Mouse (Mus musculus): ENCODE data around the gene Nrg3. TPM values are rescaled to one million over a fixed set of nuclear protein-coding genes. Genes with fewer than 3 reads are reported as not detected.
"Not testable (repeated sequence)": the region's sequence is repeated elsewhere in the genome, so short reads cannot be mapped to it uniquely, and the experiment has no call there.

Gene Nrg3
- total RNA-seq, 2 experiments from 2014 or later, result not detected

DNA sequence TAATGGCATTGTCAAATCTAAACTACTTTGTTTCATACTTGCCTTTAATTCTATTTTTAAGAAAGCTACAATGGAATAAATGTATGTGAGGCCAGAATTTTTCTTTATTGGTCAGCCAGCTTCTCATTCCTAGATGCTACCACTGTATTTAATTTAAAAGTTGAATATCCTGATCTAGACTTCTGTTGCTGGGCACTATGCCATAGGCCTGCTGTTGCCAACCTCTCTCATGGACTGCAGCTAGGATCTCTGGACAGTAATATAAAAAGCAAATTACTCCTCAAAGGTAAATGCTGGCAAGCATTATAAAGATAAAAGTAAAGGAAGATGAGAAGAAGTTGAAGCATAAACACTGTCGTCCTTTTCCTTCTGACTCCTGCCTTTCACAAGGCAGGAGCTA, 217.5 kb downstream of the Nrg3 start:
- intact Hi-C loops (cut with DNase I; ENCODE audit: low total_unique reads), result no loop called here
- DNase-seq, result no peak

DNA sequence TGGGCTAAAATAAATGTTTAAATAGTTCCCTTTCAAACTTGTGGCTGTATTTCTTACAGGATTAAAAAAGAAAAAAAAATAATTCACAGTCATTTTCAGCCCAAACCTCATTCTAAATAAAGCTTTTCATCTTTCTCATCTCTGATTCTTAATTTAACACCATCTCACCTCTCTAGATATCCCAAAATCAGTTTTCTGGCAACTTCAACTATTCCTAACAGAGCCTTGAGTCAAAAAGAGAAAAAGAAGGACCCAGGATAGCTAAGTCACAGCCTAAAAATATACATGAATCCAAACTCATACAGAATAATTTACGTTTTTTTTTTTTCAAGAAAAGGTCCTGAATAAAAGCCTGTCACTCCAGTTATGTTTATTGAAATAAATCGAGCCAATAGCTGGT, 232.6 kb downstream of the Nrg3 start:
- DNase-seq, result no peak
- intact Hi-C loops (cut with DNase I; ENCODE audit: low total_unique reads), result loop anchor here (10.0 kb wide), 1 partner anchor 605 kb away; no protein-coding TSS in a partner anchor

DNA sequence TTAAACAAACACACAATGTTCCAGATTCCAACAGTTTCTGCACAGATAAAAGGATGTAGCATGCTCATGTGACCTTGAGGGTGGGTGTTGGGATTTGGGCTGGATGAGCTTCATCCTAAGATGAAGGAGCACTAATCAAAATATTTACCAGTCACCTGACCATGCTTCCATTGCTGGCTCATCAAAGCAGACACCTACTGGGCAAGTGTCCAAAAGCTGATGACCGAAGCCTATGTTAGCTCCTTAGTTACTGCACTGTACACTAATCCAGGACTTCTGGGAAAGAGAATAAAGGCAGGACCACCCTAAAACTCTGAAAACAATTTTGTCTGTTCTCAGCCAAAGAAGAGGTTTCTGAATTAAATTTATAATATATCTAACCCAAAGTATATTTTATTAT, 261.4 kb downstream of the Nrg3 start:
- intact Hi-C loops (cut with DNase I; ENCODE audit: low total_unique reads), result no loop called here
- no peak for DNase-seq

DNA sequence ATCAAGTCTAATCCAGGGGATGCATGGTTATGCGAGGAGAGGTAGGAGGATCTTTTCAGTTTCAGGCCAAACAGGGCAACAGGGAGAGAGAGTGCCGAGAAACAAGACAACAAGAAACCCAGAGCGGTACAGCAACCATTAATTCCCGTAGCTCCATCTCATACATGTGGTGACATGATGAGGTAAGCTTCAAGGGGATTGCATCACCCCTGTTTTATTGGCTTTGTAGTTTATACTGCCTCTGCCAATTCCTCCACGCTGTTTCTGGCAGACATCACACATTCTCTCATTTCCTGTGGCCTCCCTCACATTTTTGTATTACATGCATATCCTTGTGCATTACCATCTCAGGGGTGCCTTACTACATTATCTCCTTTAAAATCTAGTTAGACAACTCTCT, 280.9 kb downstream of the Nrg3 start:
- intact Hi-C loops (cut with DNase I; ENCODE audit: low total_unique reads), result loop anchor here (2.0 kb wide), 1 partner anchor 23 kb away; no protein-coding TSS in a partner anchor
- peak; percentile 5 for DNase-seq

DNA sequence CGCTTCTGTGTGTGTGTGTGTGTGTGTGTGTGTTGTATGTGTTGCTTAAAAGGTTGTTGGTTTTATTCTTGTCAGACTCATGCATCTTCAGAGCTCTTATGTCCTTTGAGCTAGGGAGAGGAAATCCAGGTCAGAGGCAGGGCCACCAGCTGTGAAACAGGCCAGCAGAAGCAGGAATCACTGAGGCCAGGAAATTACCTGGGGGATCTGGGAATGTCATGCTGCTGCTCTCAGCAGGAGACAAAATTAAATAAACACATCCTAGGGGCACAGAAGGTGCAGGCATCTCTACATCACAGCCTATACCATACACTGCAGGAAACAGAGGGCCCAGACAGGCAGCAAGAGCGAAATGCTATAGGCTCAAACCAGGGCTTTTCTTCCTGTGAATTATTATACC, 299.2 kb downstream of the Nrg3 start:
- DNase-seq, result no peak
- intact Hi-C loops (cut with DNase I; ENCODE audit: low total_unique reads), result no loop called here

DNA sequence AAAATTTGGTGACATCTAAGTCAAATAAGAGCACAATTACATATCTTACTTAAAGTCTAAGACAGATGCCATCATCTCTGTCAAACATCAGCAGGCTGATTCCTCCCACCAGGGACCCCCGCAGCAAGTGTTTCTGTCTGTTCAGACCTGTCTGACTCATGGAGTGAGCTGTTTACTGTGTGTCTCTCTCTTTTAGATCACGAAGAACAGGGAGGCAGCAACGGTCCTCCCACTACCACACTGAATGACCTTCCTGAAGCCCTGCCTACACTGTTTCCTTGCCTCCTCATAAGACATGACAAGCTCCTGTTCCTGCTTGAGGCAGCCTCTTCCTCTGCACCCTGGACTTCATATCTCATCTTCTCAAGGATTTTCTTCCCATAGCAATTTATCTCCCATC, 312.7 kb downstream of the Nrg3 start:
- no peak for DNase-seq
- intact Hi-C loops (cut with DNase I; ENCODE audit: low total_unique reads), result no loop called here

DNA sequence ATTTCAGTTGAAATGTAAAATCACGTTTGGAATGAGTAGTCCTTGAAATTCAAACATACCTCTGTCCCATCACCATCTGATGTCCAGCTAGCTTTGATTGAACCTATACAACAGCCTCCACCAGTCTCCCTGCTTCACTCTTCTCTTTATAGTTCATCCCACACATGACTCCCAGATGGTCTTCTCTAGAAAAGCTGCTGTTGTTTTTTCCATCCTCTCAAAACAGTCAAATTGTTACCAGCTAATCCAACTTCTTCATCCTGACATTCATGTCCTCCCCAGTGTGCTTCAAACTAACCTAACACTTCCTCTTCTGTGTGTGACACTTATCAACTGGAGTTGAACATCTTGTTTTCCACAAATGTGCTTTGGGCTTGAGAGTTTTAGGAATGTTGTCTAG, 317.4 kb downstream of the Nrg3 start:
- no peak for DNase-seq
- intact Hi-C loops (cut with DNase I; ENCODE audit: low total_unique reads), result no loop called here

DNA sequence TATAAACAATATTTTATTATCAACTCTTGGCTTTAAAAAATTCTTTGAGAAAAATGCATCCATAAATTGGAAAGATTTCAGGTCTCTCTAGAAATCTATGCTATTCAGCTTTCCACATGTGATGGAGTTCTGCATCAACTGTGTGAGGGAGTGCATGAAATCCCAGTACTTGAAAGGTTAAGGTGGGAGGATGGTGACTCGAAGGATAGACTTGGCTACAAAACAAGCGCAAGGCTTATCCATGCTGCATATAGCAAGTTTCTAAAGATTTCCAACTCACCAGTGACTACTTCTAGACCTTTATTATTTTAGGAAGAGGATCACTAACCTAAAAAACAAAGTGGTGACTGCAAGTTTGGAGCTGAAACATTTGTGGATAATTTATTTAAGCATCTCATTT, 343.1 kb downstream of the Nrg3 start:
- intact Hi-C loops (cut with DNase I; ENCODE audit: low total_unique reads), result no loop called here
- no peak for DNase-seq

DNA sequence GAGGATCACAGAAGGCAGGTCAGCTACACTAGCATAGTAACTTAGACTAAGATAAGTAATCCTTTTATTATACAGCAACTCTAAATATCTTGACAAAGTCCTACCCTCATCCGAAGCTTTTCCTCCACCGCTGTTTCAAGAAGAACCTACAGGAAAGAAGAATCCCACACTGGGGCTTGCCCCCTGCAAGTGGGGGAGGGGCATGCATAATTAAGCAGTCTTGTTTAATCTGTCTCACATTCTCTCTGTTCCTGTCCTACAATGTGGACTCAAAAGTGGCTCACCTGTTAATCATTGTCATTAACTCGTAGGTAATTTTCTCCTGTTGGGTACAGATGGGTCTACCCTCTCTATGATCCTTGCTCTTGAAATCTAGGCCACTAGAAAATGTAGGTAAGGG, 354.9 kb downstream of the Nrg3 start:
- DNase-seq, result no peak
- intact Hi-C loops (cut with DNase I; ENCODE audit: low total_unique reads), result no loop called here

DNA sequence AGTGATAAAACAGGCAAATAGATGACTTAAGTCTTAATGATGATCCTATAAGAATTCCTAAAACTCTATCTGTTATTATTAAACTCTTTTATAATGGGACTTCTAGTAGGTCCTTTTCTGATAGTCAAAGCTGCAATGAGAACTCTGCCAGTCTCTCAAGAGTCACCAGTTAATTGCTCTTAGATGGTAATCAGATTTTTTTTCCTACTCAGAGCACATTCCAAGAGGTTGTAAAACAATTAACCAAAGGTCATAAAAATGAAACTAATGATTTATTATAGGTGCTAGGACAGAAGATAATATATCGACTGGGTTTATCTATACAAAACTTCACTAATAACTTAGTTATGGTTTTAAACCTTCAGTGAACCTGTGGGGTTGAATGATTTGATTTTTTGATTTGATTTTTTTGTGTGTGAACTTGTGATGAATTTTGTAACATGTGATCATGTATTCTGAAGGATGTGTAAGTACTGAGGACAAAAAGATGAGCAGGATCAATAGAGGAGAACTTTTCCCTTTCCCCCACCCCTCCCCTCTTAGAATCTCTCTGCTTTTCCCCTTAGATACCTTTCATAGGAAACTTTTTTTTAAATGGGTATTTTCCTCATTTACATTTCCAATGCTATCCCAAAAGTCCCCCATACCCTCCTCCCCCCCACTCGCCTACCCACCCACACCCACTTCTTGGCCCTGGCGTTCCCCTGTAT, 356.2 kb downstream of the Nrg3 start:
- intact Hi-C loops (cut with DNase I; ENCODE audit: low total_unique reads); DNase-seq: not testable (repeated sequence)

DNA sequence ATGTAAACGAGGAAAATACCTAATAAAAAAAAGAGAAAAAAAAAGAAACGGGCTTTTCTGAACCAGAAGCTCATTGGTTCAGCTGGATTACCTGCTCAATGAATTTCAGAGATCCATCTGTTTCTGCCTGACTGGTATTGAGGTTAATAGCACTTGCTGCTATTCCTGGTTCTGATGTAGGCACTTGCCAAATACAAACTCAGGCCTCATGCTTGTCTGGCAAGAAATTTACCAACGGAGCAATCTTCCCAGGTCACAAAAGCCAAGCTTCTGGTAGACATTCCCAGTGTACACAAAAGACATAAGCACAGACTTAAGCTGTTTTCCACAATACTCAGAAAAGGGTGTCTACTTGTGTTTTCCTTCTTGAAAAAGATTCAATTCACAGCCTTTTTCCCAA, 363.3 kb downstream of the Nrg3 start:
- no peak for DNase-seq
- intact Hi-C loops (cut with DNase I; ENCODE audit: low total_unique reads), result no loop called here

DNA sequence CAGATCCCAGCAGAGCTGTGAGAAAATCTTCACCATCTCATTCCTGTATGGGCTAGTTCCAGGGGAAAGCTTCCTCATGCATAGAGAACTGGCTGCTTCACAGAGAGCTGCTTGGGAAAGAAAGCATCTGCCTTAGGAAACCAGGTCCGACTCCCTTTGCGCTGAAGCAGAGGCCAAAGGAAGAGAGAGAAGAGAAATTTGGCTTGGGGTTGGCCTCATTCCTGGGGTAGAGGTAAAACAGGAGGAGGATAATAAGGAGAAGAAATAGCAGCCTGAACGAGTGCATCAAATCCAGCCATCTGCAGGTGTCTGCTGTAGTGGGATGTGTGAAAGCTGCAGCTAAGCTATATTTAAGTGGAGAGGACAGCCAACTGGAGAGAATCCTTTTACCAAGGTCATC, 366.1 kb downstream of the Nrg3 start:
- intact Hi-C loops (cut with DNase I; ENCODE audit: low total_unique reads), result no loop called here
- no peak for DNase-seq

DNA sequence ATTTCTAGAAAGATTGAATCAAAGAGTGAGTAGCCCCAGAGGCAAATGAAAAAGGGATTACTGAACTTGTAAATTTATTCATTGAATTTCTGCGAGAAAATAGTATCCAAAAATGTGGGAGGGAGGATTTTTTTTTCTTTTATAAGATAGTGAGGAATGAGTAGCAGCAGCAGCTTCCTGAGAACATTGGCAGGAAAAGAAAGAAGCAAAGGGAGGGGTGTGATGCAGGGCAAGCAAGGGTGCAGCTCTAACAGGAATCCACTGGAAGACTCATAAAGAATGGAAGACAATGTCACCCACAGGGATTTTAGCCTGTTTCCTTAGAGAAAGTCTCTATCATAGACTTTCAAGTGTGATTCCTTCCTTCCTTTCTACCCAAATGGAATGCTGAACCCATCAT, 377.7 kb downstream of the Nrg3 start:
- intact Hi-C loops (cut with DNase I; ENCODE audit: low total_unique reads), result no loop called here

DNA sequence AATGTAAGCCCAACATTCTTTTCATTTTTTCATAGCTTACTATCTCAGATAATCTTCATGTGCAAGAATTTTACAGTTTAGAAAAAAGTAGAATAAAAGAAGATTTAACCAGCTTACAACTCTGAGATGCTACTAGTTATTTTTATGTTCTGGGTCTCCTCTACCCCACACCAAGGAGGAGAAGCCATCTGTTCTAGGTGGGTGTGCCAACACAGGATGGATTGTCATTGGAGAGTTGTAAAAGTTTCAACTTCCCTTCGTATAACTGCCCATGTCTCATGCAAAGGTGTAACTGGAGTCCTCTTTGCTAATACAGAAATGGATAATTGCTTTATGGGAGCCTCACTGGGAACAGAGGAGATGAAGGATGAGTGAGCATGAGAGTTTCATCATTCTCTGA, 393.4 kb downstream of the Nrg3 start:
- intact Hi-C loops (cut with DNase I; ENCODE audit: low total_unique reads), result no loop called here
- DNase-seq, result no peak

More for the DNA sequence above, 377.7 kb downstream of the Nrg3 start:
- DNase-seq, result no peak

DNA sequence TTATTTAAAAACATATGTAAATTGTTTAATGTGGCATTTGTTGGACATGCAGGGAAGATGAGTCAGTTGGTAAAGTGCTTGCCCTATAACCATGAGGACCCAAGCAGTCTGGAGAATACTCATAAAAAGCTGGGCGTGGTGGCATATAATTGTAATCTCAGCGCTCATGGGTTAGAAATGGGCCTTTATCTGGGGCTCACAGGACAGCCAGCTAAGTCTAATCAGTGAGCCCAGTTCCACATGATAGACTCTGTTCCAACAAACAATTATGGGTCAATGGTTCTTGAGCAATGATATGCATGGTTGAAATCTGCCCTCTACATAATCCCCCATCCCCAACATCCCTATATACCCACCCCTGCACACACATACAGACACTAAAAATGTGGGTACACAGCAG, 421.3 kb downstream of the Nrg3 start:
- intact Hi-C loops (cut with DNase I; ENCODE audit: low total_unique reads), result no loop called here
- DNase-seq, result no peak

DNA sequence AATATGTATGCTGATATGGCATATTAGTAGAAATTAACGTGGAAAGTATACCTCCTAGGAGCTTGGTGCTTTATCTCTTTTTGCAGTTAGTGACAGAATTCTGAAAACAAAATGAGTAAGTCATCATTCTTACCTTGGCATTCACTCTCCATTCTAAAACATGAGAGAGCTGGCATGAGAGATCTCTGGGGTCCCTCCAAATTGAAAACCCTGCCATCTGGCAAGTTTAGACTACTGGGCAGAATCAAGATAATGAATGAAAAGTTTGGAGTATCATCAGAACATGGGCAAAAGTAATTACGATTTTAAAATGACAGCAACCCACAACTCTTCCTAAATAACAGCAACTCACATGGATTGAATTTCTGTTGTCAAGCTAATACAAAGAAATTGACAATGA, 423.9 kb downstream of the Nrg3 start:
- no peak for DNase-seq
- intact Hi-C loops (cut with DNase I; ENCODE audit: low total_unique reads), result no loop called here

DNA sequence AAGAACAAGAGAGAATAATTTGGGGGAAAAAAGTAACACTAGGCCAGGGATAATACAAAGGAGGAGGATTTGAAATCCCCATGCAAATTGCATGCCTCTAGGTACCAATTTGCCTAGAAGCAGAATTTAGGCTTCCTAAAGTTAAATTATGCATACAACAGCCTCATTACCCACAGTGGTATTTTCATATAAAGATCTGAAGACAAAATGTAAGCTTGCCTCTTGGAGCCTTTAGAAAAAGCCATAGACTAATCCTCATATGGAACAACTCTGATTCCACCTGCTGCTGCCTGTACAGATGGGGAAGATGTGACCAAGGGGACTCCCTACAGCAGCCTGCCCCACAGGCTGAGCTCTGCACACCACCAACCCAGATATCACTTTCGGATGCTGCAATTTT, 428.6 kb downstream of the Nrg3 start:
- no peak for DNase-seq
- intact Hi-C loops (cut with DNase I; ENCODE audit: low total_unique reads), result no loop called here

DNA sequence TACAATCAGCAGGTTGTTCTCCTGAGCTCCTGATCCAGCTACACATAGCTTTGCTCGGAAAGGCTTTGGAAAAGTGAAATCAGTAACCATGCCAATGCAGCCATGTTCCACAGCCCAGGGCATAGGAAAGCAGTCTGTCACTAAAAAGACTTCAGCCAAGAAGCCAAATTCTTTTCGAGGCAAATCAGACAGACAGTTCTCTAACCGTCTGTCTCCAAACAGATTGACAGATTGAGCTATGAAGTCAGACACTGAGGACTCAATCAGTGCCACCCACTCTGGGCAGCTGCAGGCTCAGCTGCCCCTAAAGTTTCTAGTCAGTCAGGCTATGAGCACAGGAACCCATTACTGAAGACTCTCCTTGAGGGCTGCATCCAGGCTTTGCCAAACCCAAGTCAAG, 429.1 kb downstream of the Nrg3 start:
- DNase-seq, result no peak
- intact Hi-C loops (cut with DNase I; ENCODE audit: low total_unique reads), result no loop called here

DNA sequence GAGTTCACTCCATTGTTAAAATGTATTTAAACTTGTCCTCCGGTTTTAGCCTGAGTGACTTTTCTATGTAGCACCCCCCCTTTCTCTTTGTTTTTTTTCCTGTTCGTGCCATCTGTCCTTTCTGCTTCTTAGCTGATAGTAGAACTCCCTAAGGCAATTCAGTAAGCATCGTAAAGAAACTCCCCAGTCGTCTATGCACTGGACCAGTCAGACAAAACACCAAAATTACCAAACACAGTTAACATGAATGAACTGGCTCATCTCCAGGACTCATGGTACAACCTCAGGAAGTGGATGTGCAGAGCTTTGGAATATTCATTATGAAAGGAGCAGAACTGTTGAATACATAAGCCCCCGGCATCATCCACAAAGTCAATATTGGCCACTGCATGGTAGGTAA, 429.5 kb downstream of the Nrg3 start:
- intact Hi-C loops (cut with DNase I; ENCODE audit: low total_unique reads), result no loop called here
- no peak for DNase-seq

DNA sequence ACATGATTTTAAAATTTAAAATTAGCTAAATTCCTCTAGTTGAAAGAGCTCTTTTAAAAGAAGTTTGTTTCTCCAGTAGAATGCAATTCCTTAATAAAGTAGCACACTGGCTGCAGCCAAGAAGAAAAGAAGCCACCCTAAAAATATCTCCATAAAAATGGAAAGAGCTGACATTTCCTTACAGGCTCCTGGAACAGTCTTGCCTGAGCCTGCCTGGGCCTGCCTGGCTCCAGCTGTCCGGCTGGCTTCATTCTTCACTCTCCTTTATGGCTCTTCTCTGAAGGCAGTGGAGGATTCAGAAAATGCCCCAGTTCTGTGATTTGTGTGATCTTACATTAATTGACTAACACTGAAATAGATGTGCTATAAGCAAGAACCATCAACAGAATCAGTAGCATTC, 433.8 kb downstream of the Nrg3 start:
- intact Hi-C loops (cut with DNase I; ENCODE audit: low total_unique reads), result no loop called here
- no peak for DNase-seq

DNA sequence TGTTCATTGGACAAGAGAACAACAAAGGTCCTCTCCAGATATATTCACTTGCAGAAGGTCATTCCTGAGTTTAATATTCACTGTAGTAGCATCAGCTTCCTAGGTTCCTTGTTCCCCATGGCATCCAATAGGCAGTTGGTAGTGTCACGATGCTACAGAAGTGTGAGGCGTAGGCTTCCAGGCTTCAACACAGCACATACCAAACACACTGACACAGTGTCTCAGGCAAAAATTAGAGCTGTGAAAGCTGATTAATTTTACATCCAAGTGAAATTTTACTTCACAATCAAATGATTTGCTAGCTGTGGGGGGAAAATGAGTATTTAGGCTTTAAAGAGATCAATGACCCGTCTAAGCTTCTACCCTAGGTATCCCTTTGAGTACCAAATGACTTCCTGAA, 438.4 kb downstream of the Nrg3 start:
- no peak for DNase-seq

DNA sequence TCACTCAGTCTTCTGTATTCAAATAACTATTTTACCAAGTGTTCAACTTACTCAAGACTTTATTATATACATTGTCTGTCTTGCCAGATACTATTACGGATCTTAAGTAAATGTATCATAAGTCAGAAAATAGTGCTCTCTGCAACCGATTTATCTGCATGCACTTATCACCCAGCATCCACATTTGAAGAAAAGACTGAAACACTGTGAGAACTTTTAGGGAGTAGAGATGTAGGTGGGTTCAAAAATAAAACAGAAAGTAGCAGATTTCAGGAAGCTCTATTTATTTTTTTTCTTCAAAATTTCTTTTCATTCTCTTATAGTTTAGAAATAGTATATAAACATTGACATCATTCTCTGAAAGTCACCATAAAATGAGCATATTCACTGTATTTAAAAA, 449.8 kb downstream of the Nrg3 start:
- no peak for DNase-seq
- intact Hi-C loops (cut with DNase I; ENCODE audit: low total_unique reads), result no loop called here

More for the DNA sequence above, 438.4 kb downstream of the Nrg3 start:
- intact Hi-C loops (cut with DNase I; ENCODE audit: low total_unique reads), result no loop called here
